Mouse (Mus musculus) olfactory bulb, adult 2 months (tissue): ENCODE data around the gene Clic6. TPM values are rescaled to one million over a fixed set of nuclear protein-coding genes. Genes with fewer than 3 reads are reported as not detected.

Source experiments
- H3K27ac ChIP-seq: fragments of 200-500 bp; 2 replicates; pipeline ENCODE4 v1.5.1; 2012; ENCODE audit warnings: low read depth, low read length; ENCODE audit not compliant: insufficient read depth
- H3K4me1 ChIP-seq: fragments of 200-500 bp; 2 replicates; pipeline ENCODE4 v1.6.1; 2012; ENCODE audit warnings: low read length; ENCODE audit not compliant: control insufficient read depth, insufficient read depth
- H3K4me3 ChIP-seq: fragments of 200-500 bp; 2 replicates; pipeline ENCODE4 v1.5.1; 2012; ENCODE audit warnings: mild to moderate bottlenecking, low read depth, low read length, moderate library complexity; ENCODE audit not compliant: insufficient read depth
- CTCF ChIP-seq: fragments of 200-500 bp; IDR thresholded peaks from 2 replicates; pipeline ENCODE4 v1.5.1; 2012; ENCODE audit warnings: low read depth, mild to moderate bottlenecking, low read length, moderate library complexity; ENCODE audit not compliant: insufficient read depth
- POLR2A ChIP-seq: fragments of 200-500 bp; IDR thresholded peaks from 2 replicates; pipeline ENCODE4 v1.6.1; 2012; ENCODE audit warnings: mild to moderate bottlenecking, low read depth, low read length, moderate library complexity; ENCODE audit not compliant: insufficient read depth
- WGBS: fragments of 180-500 bp; shearing (Covaris S2); methylation state at CpG from one replicate; pipeline ENCODE4 v1.1.7; 2018; 5-methylcytosine and 5-hydroxymethylcytosine counted together
- polyA plus RNA-seq: library from polyadenylated mRNA; stranded (reverse); fragments of >200 nt; gene quantifications from 2 replicates; pipeline ENCODE4 v1.2.4, GENCODE M21; 2012; ENCODE audit warnings: low replicate concordance; ENCODE audit not compliant: missing spikeins, insufficient read depth, insufficient read length

The Clic6 gene
- polyA plus RNA-seq, 1 experiment, result not detected

DNA sequence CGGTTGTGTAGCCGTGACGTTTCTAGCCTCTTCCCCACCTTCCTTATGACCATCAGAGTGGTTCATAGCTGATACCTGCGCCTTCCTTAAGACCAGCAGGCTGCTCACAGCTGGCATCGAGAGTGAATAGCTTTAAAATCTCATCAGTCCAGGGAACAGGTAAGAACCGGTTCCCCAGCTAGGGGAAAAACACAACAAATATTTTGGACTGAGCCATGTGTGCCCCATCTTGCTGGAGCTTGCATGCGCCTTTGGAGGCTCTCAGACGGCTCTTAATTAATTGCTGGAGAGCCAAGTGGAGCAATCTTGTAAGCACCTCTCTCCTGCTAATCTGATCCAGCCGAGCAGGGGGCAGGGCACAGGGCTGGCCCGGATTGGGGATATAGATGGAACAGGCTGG, 95.4 kb downstream of the Clic6 start:
- H3K4me1 ChIP-seq, result peaks cover 6% of the 10 kb centered on the region
- no peak overlapping the region for H3K27ac ChIP-seq
- TF ChIP-seq POLR2A (no peak), CTCF (no peak)
- H3K4me3 ChIP-seq, result no peak overlapping the region
- WGBS, result 89% methylated on average over 10 of the region's 10 CpGs

DNA sequence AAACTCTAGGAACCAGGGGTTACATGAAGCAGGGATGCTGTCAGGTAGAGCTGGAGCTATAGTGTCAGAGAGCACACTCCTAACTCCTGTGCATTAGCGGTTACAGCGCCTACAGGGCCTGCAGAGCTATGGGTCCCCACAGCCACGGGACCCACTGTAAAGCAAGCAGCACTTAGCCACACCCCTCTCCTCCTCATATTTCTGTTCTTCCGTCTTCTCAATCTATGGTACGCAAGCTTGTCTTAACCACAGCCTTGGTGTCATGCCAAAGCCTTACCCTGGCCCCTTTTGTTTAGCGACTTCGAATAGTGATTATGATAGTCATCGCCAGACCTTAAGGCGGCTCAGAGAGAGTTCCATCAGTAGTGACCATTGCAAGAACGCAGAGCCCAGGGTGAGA, 96.2 kb downstream of the Clic6 start:
- peaks cover 6% of the 10 kb centered on the region for H3K4me1 ChIP-seq
- H3K4me3 ChIP-seq, result no peak overlapping the region
- TF ChIP-seq POLR2A (no peak), CTCF (no peak)
- WGBS, result 85% methylated on average over 10 of the region's 10 CpGs
- no peak overlapping the region for H3K27ac ChIP-seq

DNA sequence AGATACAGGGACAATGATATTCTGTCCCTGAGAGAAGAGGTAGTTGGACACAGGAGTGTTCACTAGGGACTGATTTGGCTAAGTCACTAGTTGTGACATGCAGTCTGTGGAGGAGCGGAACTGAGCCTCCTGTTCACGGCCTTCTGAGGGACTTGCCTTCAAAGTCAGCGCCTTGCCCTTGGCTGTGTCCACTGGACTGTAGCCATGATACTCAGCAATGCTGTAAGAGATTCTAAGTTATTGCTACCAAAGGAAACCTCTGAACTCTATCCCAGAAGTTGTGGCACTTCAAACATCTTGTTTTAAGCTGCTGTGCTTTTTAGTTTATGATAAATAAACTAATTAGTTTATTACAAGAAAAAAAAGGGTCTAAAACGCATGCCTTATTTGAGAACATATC, 102.3 kb downstream of the Clic6 start:
- no peak overlapping the region for H3K27ac ChIP-seq
- H3K4me3 ChIP-seq, result no peak overlapping the region
- WGBS, result 91% methylated on average over 4 of the region's 4 CpGs
- H3K4me1 ChIP-seq, result no peaks in the 10 kb centered on the region
- TF ChIP-seq CTCF (no peak), POLR2A (no peak)

Other genes starting within 250 kb of the Clic6 start
- gene Kcne2, start 193.3 kb upstream of the Clic6 start, polyA plus RNA-seq, result not detected in 2 replicates
- not detected in 2 replicates for gene Smim11, start 184.4 kb upstream of the Clic6 start, polyA plus RNA-seq
- gene Fam243, start 164.3 kb upstream of the Clic6 start, polyA plus RNA-seq, result not detected in 2 replicates
- not detected in 2 replicates for gene Kcne1, start 126.3 kb upstream of the Clic6 start, polyA plus RNA-seq
- not detected in 2 replicates for gene Rcan1, start 14.9 kb upstream of the Clic6 start, polyA plus RNA-seq